Mouse (Mus musculus) embryonic facial prominence, embryonic 13.5 days (tissue): ENCODE data around the gene Tmem151a. TPM values are rescaled to one million over a fixed set of nuclear protein-coding genes. Genes with fewer than 3 reads are reported as not detected.
A peak's percentile ranks its signal among the peaks of the same experiment; 100 is the strongest.

Source experiments
- ATAC-seq: fragments of 200-750 bp; cut with Nextera tagmentation; 2 replicates; pipeline ENCODE4 v1.8.0; 2017; ENCODE audit warnings: low read depth; ENCODE audit not compliant: insufficient number of reproducible peaks, insufficient read depth, low FRiP score, low TSS enrichment
- H3K27ac ChIP-seq: fragments of 300-500 bp; sonication (generic); 2 replicates; pipeline ENCODE4 v1.5.1; 2015; ENCODE audit warnings: moderate library complexity, mild to moderate bottlenecking, inconsistent platforms
- H3K27me3 ChIP-seq: fragments of 300-500 bp; sonication (generic); 2 replicates; pipeline ENCODE4 v1.6.1; 2015; ENCODE audit warnings: mild to moderate bottlenecking, inconsistent platforms
- H3K36me3 ChIP-seq: fragments of 300-500 bp; sonication (generic); 2 replicates; pipeline ENCODE4 v1.6.1; 2015; ENCODE audit warnings: mild to moderate bottlenecking, inconsistent platforms
- H3K4me1 ChIP-seq: fragments of 300-500 bp; sonication (generic); 2 replicates; pipeline ENCODE4 v1.6.1; 2015; ENCODE audit warnings: inconsistent platforms
- H3K4me2 ChIP-seq: fragments of 300-500 bp; sonication (generic); 2 replicates; pipeline ENCODE4 v1.6.1; 2015; ENCODE audit warnings: moderate library complexity, mild to moderate bottlenecking, inconsistent platforms
- H3K4me3 ChIP-seq: fragments of 300-500 bp; sonication (generic); 2 replicates; pipeline ENCODE4 v1.5.1; 2015; ENCODE audit warnings: mild to moderate bottlenecking, inconsistent platforms
- H3K9ac ChIP-seq: fragments of 300-500 bp; sonication (generic); 2 replicates; pipeline ENCODE4 v1.6.1; 2015; ENCODE audit warnings: mild to moderate bottlenecking, inconsistent platforms
- H3K9me3 ChIP-seq: fragments of 300-500 bp; sonication (generic); 2 replicates; pipeline ENCODE4 v1.6.1; 2016; ENCODE audit warnings: inconsistent platforms
- WGBS: fragments of 180-500 bp; shearing (Covaris S2); methylation state at CpG from one replicate; pipeline ENCODE4 v1.1.7; 2015; ENCODE audit warnings: mixed read lengths; 5-methylcytosine and 5-hydroxymethylcytosine counted together
- polyA plus RNA-seq: library from polyadenylated mRNA; unstranded; fragments of >200 nt; fragmentation: Nextera tagmentation; extraction: Ambion mirVana; gene quantifications from 2 replicates; pipeline ENCODE4 v1.2.1, GENCODE M21; 2015

The Tmem151a gene
- polyA plus RNA-seq, 1 experiment from 2014 or later = 2.6 TPM

DNA sequence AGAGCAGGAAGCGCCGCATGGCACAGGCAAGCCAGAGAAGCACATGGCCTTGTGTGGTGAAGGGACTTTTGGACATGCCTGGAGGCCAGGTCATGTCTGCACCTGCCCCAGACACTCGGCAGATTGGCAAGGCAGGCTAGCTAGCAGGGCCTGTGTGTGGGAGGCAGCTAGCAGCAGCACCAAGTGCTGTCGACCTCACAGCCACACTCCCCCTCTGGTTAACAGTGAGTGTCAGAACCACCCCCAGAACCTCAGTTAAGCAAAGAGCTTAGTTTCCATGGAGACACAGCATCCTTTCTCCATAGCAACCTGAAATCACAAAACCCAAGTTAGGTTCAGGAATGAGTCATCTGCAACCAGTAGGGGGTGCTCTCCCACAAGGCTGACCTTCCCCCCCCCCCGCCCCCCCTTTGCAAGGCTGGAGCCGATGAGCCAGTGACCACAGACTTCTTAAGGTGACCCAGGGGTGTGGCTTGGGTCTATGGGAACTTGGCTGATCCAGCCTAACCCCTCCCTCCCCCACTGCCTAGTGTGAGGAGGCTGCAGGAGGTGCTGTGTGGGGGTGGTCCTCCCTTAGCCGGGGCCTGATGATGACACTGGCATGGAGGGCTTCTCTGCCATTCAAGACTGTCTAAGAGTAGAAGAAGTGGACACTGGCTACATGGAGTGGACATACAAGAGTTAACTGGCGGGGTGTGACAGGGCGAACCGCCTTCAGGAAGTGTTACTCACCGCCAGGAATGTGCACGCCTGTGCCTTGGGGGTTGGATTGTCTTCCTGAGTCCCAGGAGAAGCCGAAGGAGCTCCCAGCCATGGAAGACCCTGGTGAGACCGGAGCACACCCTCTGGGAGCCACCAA lies 35.1 kb downstream of the Tmem151a start, which contains the start of gene Rin1:
Rin1 (plus strand) TSS at position 435 of the 859 bp plus-strand sequence.
- no peaks in the 10 kb centered on the region for H3K9me3 ChIP-seq
- H3K9ac ChIP-seq = peak within 1 kb of the TSS; percentile 54
- H3K27me3 ChIP-seq = peaks cover 48% of the 10 kb centered on the region
- peak within 1 kb of the TSS; percentile 45 for H3K4me2 ChIP-seq
- 14% methylated on average over 13 of the region's 14 CpGs for WGBS
- peaks cover 23% of the 10 kb centered on the region for H3K4me1 ChIP-seq
- no peak for ATAC-seq
- peaks cover 43% of the 10 kb centered on the region for H3K36me3 ChIP-seq
- H3K27ac ChIP-seq = no peak within 1 kb of the TSS
- peak within 1 kb of the TSS; percentile 24 for H3K4me3 ChIP-seq

DNA sequence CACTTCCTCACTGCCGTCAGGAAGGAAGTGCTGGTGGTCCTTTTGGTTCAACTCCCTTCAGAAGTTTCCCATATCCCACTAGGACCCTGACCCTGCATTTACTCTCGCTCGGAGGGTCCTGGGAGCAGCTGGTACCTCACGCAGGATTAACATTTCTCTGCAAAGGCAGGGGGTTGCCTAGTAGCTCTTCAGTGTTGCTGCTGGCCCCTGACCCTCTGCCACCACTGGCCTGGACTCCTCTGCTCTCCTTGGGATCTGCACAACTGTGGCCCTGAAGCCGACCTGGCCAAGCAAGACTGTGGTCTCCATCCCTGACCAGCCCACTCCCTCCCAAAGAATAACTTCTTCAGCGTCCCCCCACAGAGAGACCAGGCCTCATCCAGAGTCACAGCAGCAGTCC lies 36.0 kb downstream of the Tmem151a start:
- H3K27ac ChIP-seq = no peak overlapping the region
- 79% methylated on average over 6 of the region's 6 CpGs for WGBS
- H3K36me3 ChIP-seq = peaks cover 43% of the 10 kb centered on the region
- H3K27me3 ChIP-seq = peaks cover 43% of the 10 kb centered on the region
- no peak for ATAC-seq
- H3K9me3 ChIP-seq = no peaks in the 10 kb centered on the region
- H3K9ac ChIP-seq = no peak overlapping the region
- no peak overlapping the region for H3K4me2 ChIP-seq
- H3K4me3 ChIP-seq = no peak overlapping the region
- H3K4me1 ChIP-seq = peaks cover 23% of the 10 kb centered on the region

DNA sequence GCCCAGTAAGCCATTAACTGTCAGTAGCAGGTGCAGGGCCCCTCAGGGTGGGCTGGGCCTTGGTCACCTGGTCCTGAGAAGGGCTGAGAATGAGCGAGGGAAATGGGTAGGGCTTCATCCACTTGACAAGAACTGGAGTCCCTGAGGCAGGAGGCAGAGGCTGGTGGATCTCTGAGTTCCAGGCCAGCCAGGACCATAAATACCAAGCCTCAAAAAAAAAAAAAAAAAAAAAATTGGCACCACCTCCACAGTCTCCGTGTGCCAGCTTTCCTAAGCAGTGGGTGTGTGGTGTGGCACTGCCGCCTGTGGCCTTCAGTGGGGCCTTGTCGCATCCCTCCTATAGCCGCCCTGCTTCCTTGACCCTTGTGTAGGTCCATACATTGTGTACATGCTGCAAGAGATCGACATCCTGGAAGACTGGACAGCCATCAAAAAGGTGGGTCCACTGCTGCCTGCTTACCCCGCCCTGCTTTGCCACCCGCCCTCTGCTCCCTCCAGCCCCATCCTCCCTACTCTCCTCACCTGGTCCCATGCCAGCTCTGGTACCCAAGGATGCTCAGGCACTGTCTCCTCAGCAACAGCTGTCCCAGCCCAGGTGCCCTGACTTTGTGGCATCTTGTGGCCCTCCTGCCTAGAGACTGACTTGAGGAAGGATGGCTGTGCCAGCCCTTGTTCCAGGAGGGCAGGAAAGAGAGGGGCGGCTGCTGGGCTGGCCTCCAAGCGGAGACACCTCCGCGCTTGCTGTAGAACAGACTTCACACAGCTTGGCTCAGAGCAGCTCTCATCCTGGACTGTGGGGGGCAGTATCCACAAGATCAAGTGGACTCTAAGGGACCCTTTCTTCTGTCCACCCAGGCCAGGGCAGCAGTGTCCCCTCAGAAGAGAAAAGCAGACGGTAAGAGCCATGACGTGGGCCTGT lies 36.9 kb downstream of the Tmem151a start:
- Histone ChIP-seq H3K9me3 (no peaks in the 10 kb centered on the region), H3K9ac (no peak overlapping the region), H3K27ac (no peak overlapping the region), H3K4me1 (peaks cover 23% of the 10 kb centered on the region), H3K4me3 (no peak overlapping the region), H3K27me3 (peaks cover 36% of the 10 kb centered on the region), H3K36me3 (peaks cover 49% of the 10 kb centered on the region), H3K4me2 (no peak overlapping the region)
- 84% methylated on average over 14 of the region's 14 CpGs for WGBS
- no peak for ATAC-seq

DNA sequence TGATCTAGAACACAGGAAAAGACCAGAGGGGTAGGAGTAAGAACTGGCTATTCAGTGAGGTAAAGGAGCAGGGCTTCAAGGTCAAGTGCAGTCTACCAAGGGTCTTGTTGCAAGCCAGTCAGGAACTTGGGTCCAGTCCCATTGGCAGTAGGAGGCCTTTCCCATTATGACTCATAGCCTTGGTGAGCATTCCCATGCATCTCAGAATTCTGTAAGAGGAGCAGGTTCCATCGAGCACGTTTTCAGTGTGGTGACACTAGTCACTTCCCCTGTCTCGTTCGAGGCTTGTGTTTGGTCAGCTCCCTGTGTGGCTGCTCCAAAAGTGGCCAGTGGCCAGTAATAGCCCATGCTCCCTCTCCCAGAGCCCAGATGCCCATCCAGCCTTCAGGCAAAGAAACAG lies 39.8 kb downstream of the Tmem151a start:
- no peak for ATAC-seq
- WGBS = 84% methylated on average over 4 of the region's 4 CpGs
- Histone ChIP-seq H3K4me1 (peaks cover 21% of the 10 kb centered on the region), H3K9me3 (no peaks in the 10 kb centered on the region), H3K9ac (no peak overlapping the region), H3K27me3 (peaks cover 8% of the 10 kb centered on the region), H3K27ac (no peak overlapping the region), H3K4me2 (no peak overlapping the region), H3K4me3 (no peak overlapping the region), H3K36me3 (peaks cover 60% of the 10 kb centered on the region)

DNA sequence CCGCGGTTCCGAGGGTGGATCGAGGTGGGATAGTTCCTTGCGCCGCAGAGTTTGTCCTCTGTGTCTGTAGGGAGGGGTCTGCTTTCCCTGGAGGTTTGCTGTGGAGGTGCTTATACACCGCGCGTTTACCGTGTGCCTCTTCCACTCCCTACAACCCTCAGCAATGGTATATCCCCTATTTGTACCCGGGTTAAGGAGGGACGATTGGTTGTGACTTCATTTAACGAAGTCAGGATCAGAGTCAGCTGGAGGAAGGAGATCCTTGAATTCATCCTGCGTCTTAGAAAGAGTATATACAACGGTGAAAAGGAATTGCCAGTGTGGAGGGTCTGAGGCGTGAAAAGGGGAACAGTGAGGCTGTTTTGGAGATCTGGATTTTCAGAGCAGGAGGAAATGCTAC lies 43.7 kb downstream of the Tmem151a start:
- H3K9ac ChIP-seq = peak overlapping the region; percentile 90
- WGBS = 2% methylated on average over 16 of the region's 16 CpGs
- peaks cover 34% of the 10 kb centered on the region for H3K4me1 ChIP-seq
- H3K27ac ChIP-seq = peak overlapping the region; percentile 62
- H3K4me2 ChIP-seq = peak overlapping the region; percentile 98
- peaks cover 30% of the 10 kb centered on the region for H3K36me3 ChIP-seq
- ATAC-seq = no peak
- H3K27me3 ChIP-seq = no peaks in the 10 kb centered on the region
- H3K9me3 ChIP-seq = no peaks in the 10 kb centered on the region
- H3K4me3 ChIP-seq = peak overlapping the region; percentile 92

DNA sequence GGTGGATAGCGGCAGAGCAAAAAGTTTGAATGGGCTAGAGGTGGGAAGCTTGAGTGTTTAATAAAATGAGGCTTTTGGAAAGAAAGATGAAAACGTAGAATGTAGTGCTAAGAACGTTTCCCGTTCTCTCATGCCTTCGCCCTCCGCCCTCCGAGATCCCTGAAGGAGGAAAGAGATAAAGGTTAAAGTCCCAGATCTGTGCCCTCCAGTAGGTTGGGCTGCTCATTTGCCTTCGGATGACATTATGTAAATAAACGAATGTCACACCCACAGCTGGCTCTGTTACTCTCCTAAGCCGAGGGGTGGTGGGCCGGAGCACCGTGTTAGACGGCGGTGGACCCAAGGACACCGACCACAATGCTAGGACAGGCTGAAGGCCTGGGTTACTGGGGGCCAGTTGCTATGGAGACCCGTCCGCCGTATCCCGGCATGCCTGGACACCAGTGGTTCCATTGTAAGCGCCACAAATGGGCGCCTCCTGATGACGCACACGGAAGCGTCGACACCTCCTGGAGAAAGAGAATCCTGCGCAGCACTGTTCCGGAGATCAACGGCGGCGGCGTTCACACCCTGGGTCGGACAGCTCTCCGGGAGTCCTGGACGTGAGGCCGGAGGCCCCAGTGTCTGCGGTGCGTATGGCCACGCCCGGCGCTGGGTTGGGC lies 44.3 kb downstream of the Tmem151a start, which contains the start of gene Brms1:
Brms1 (plus strand) TSS at position 493 of the 662 bp plus-strand sequence.
- Histone ChIP-seq H3K4me3 (peak within 1 kb of the TSS; percentile 92), H3K4me2 (peak within 1 kb of the TSS; percentile 98), H3K9ac (peak within 1 kb of the TSS; percentile 90), H3K36me3 (peaks cover 24% of the 10 kb centered on the region), H3K9me3 (no peaks in the 10 kb centered on the region), H3K4me1 (peaks cover 34% of the 10 kb centered on the region), H3K27me3 (no peaks in the 10 kb centered on the region), H3K27ac (peak within 1 kb of the TSS; percentile 62)
- ATAC-seq = 0 out of 2 replicates have a peak, but pooled peaks have one; percentile 23
- 8% methylated on average over 40 of the region's 40 CpGs for WGBS

DNA sequence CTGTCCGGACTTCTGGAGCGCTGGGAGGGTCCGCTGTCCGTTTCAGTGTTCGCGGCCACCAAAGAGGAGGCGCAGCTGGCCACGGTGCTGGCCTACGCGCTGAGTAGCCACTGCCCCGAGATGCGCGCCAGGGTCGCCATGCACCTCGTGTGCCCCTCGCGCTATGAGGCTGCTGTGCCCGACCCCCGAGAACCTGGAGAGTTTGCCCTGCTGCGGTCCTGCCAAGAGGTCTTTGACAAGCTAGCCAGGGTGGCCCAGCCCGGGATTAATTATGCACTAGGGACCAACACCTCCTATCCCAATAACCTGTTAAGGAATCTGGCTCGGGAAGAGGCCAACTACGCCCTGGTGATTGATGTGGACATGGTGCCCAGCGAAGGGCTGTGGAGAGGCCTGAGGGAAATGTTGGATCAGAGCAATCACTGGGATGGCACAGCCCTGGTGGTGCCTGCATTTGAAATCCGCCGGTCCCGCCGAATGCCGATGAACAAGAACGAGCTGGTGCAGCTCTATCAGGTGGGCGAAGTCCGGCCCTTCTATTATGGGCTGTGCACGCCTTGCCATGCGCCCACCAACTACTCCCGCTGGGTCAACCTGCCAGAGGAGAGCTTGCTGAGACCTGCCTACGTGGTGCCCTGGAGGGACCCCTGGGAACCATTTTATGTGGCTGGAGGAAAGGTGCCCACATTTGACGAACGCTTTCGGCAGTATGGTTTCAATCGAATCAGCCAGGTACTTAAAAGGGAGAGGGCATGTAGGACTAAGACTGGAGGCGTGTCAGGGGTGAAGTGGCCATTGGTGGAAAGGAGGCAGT lies 45.8 kb downstream of the Tmem151a start:
- H3K9me3 ChIP-seq = no peaks in the 10 kb centered on the region
- H3K4me2 ChIP-seq = peak overlapping the region; percentile 98
- H3K4me3 ChIP-seq = peak overlapping the region; percentile 92
- H3K4me1 ChIP-seq = peaks cover 34% of the 10 kb centered on the region
- WGBS = 10% methylated on average over 41 of the region's 41 CpGs
- 0 out of 2 replicates have a peak, but pooled peaks have one; percentile 22 for ATAC-seq
- H3K27ac ChIP-seq = peak overlapping the region; percentile 79; the same call in 1 of the 2 replicates
- peak overlapping the region; percentile 90 for H3K9ac ChIP-seq
- peaks cover 17% of the 10 kb centered on the region for H3K36me3 ChIP-seq
- H3K27me3 ChIP-seq = no peaks in the 10 kb centered on the region

DNA sequence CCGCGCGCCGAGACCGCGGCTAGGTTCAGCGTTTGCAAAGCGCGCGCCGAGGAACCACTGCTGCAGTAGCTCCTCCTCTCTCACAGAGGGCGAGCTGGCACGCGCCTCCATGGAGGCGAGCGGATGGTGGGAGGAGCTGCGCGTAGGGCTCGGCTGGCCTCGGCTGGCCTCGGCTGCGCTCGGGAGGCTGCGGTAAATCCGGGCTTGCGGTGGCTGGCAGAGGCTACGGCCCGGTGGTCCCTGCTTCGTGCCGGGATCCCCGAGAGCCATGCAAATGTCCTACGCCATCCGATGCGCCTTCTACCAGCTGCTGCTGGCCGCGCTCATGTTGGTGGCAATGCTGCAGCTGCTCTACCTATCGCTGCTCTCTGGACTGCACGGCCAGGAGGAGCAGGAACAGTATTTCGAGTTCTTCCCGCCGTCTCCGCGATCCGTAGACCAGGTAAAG lies 46.6 kb downstream of the Tmem151a start, which contains the start of the genes B4gat1 and AC124502.3:
B4gat1 (plus strand) TSS at position 118 of the 448 bp plus-strand sequence.
AC124502.3 (plus strand) TSS at position 183 of the 448 bp plus-strand sequence.
- H3K9ac ChIP-seq = peak within 1 kb of the TSS; percentile 90
- peaks cover 13% of the 10 kb centered on the region for H3K36me3 ChIP-seq
- peak; percentile 87 for ATAC-seq
- peak within 1 kb of the TSS; percentile 79 for H3K27ac ChIP-seq
- peaks cover 34% of the 10 kb centered on the region for H3K4me1 ChIP-seq
- no peaks in the 10 kb centered on the region for H3K27me3 ChIP-seq
- peak within 1 kb of the TSS; percentile 98 for H3K4me2 ChIP-seq
- no peaks in the 10 kb centered on the region for H3K9me3 ChIP-seq
- peak within 1 kb of the TSS; percentile 92 for H3K4me3 ChIP-seq
- WGBS = 0% methylated on average over 41 of the region's 44 CpGs

DNA sequence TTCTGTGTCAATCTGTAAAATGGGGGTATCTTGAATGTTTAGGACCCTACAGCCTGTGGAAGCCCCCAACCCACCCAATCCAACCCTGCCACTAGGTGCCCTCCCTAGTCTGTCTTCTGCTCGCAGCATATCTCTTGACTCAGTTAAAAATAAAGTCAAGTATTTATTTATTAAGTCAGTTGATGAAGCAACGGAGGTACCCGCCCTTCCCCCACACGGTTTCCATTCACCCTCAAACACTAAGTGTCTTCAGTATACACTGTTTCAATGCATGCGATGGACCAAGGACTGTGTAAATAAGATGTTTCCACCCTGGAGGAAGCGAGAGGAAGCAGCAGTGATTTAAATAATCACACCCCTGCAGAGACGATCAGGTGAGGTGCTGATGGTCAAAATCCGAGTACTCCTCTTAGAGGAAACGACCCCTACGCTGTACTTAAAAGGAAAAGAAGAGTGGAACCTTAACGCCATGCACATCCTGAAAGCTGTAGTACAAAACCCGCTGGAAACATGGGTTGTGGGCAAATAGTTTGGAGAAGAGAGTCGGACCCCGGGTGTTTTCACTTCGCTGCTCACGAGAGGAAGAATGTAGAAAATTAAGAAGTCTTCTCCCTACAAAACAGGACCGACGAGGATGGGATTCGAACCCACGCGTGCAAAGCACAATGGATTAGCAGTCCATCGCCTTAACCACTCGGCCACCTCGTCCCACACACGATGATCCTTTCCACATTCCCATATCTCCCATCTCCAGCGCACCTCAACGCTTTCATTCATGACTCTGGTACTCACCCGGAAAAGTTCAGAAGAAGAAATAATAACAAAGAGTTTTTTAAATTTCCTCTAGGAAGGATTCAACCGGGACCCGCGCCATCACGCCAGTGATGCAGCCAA lies 47.4 kb downstream of the Tmem151a start:
- ATAC-seq = peak; percentile 56; the same call in 1 of the 2 replicates
- no peaks in the 10 kb centered on the region for H3K27me3 ChIP-seq
- peaks cover 34% of the 10 kb centered on the region for H3K4me1 ChIP-seq
- peak overlapping the region; percentile 98 for H3K4me2 ChIP-seq
- WGBS = 5% methylated on average over 32 of the region's 32 CpGs
- peak overlapping the region; percentile 90 for H3K9ac ChIP-seq
- peak overlapping the region; percentile 92 for H3K4me3 ChIP-seq
- H3K36me3 ChIP-seq = peaks cover 6% of the 10 kb centered on the region; the same call in 1 of the 2 replicates
- H3K27ac ChIP-seq = peak overlapping the region; percentile 79
- no peaks in the 10 kb centered on the region for H3K9me3 ChIP-seq
